Mouse (Mus musculus) retina, adult 2 months (tissue): ENCODE data around the gene Ak8.
A peak's percentile ranks its signal among the peaks of the same experiment; 100 is the strongest.

Experiments used
- DNase-seq: peaks from one replicate; pipeline ENCODE4 v3.0.0-alpha.2; 2012; ENCODE audit warnings: low read depth, low spot score

Ak8 gene

GRCm38 (mm10) chr2:28730676-28731075 lies 30.7 kb downstream of the Ak8 start:
- no peak for DNase-seq

GRCm38 (mm10) chr2:28737112-28737511 lies 37.1 kb downstream of the Ak8 start:
- no peak for DNase-seq

- DNase-seq, result no peak
These were observed 40.2 kb downstream of the Ak8 start for GRCm38 (mm10) chr2:28740159-28740558.

- no peak for DNase-seq
These were observed 42.7 kb downstream of the Ak8 start for GRCm38 (mm10) chr2:28742701-28743100.

- no peak for DNase-seq
These were observed 46.8 kb downstream of the Ak8 start for GRCm38 (mm10) chr2:28746682-28747332.

- no peak for DNase-seq
These were observed 47.7 kb downstream of the Ak8 start for GRCm38 (mm10) chr2:28747705-28748104.

GRCm38 (mm10) chr2:28751186-28751585 lies 51.2 kb downstream of the Ak8 start:
- no peak for DNase-seq

- DNase-seq, result no peak
These were observed 51.7 kb downstream of the Ak8 start for GRCm38 (mm10) chr2:28751658-28752057.

- DNase-seq, result no peak
These were observed 52.4 kb downstream of the Ak8 start for GRCm38 (mm10) chr2:28752388-28752787.

GRCm38 (mm10) chr2:28755451-28755850 lies 55.5 kb downstream of the Ak8 start:
- DNase-seq, result peak; percentile 67

GRCm38 (mm10) chr2:28756201-28756600 lies 56.2 kb downstream of the Ak8 start:
- no peak for DNase-seq

GRCm38 (mm10) chr2:28759441-28759840 lies 59.5 kb downstream of the Ak8 start:
- DNase-seq, result no peak

- DNase-seq, result no peak
These were observed 66.6 kb downstream of the Ak8 start for GRCm38 (mm10) chr2:28766590-28766989.

- no peak for DNase-seq
These were observed 67.1 kb downstream of the Ak8 start for GRCm38 (mm10) chr2:28767041-28767440.

GRCm38 (mm10) chr2:28770697-28771096 lies 70.7 kb downstream of the Ak8 start:
- DNase-seq, result no peak

- no peak for DNase-seq
These were observed 74.1 kb downstream of the Ak8 start for GRCm38 (mm10) chr2:28774073-28774472.

- no peak for DNase-seq
These were observed 76.8 kb downstream of the Ak8 start for GRCm38 (mm10) chr2:28776728-28777127.

GRCm38 (mm10) chr2:28780001-28780782 lies 80.2 kb downstream of the Ak8 start:
- no peak for DNase-seq

- DNase-seq, result no peak
These were observed 81.3 kb downstream of the Ak8 start for GRCm38 (mm10) chr2:28781310-28781709.

GRCm38 (mm10) chr2:28786355-28787066 lies 86.5 kb downstream of the Ak8 start:
- DNase-seq, result no peak

GRCm38 (mm10) chr2:28787067-28787619 lies 87.2 kb downstream of the Ak8 start:
- DNase-seq, result no peak

GRCm38 (mm10) chr2:28792931-28793610 lies 93.1 kb downstream of the Ak8 start:
- peak; percentile 40 for DNase-seq
